Mouse (Mus musculus) lung, embryonic 16.5 days (tissue): Measurements from ENCODE around the gene Ackr2. TPM values are rescaled to one million over a fixed set of nuclear protein-coding genes. Genes with fewer than 3 reads are reported as not detected.

Source experiments
- ATAC-seq: fragments of 200-750 bp; cut with Nextera tagmentation; 2 replicates; pipeline ENCODE4 v1.8.0; 2017; ENCODE audit warnings: low read depth, mild to moderate bottlenecking, moderate library complexity
- H3K27ac ChIP-seq: fragments of 300-500 bp; sonication (generic); 2 replicates; pipeline ENCODE4 v1.5.1; 2014; ENCODE audit warnings: mild to moderate bottlenecking, control low read depth, low read length
- H3K27me3 ChIP-seq: fragments of 300-500 bp; sonication (generic); 2 replicates; pipeline ENCODE4 v1.6.1; 2014; ENCODE audit warnings: low read depth, low read length, mixed read lengths; ENCODE audit not compliant: control insufficient read depth, insufficient read depth
- H3K36me3 ChIP-seq: fragments of 300-500 bp; sonication (generic); 2 replicates; pipeline ENCODE4 v1.6.1; 2014; ENCODE audit warnings: low read length; ENCODE audit not compliant: control insufficient read depth, insufficient read depth
- H3K4me1 ChIP-seq: fragments of 300-500 bp; sonication (generic); replicated peaks from 2 replicates; pipeline ENCODE4 v1.6.1; 2014; ENCODE audit warnings: low read length, mixed read lengths; ENCODE audit not compliant: control insufficient read depth, insufficient read depth
- H3K4me2 ChIP-seq: fragments of 300-500 bp; sonication (generic); 2 replicates; pipeline ENCODE4 v1.6.1; 2014; ENCODE audit warnings: low read depth, low read length, control low read depth
- H3K4me3 ChIP-seq: fragments of 300-500 bp; sonication (generic); 2 replicates; pipeline ENCODE4 v1.5.1; 2014; ENCODE audit warnings: mild to moderate bottlenecking, low read length, control low read depth
- H3K9ac ChIP-seq: fragments of 300-500 bp; sonication (generic); 2 replicates; pipeline ENCODE4 v1.6.1; 2014; ENCODE audit warnings: low read length, control low read depth
- H3K9me3 ChIP-seq: fragments of 300-500 bp; sonication (generic); 2 replicates; pipeline ENCODE4 v1.6.1; 2016; ENCODE audit warnings: low read length; ENCODE audit not compliant: control insufficient read depth
- WGBS: fragments of 180-500 bp; shearing (Covaris S2); extraction: QIAGEN DNeasy Blood & Tissue Kit; methylation state at CpG from one replicate; pipeline ENCODE4 v1.1.7; 2014; 5-methylcytosine and 5-hydroxymethylcytosine counted together
- polyA plus RNA-seq: library from polyadenylated mRNA; unstranded; fragments of >200 nt; fragmentation: Nextera tagmentation; extraction: Ambion mirVana; gene quantifications from 2 replicates; pipeline ENCODE4 v1.2.1, GENCODE M21; 2015

The Ackr2 gene
- polyA plus RNA-seq, 1 experiment from 2014 or later = 2.9 TPM

GRCm38 (mm10) chr9:121908321-121908720 lies 10.2 kb downstream of the Ackr2 start:
- Histone ChIP-seq H3K4me1 (no peaks in the 10 kb centered on the region), H3K9me3 (no peaks in the 10 kb centered on the region), H3K9ac (no peak overlapping the region), H3K27ac (no peak overlapping the region), H3K4me2 (no peak overlapping the region), H3K27me3 (no peaks in the 10 kb centered on the region), H3K4me3 (no peak overlapping the region), H3K36me3 (no peaks in the 10 kb centered on the region)
- no peak for ATAC-seq
- 87% methylated on average over 17 of the region's 17 CpGs for WGBS

- H3K9ac ChIP-seq = no peak overlapping the region
- no peaks in the 10 kb centered on the region for H3K27me3 ChIP-seq
- H3K36me3 ChIP-seq = no peaks in the 10 kb centered on the region
- no peaks in the 10 kb centered on the region for H3K9me3 ChIP-seq
- no peaks in the 10 kb centered on the region for H3K4me1 ChIP-seq
- H3K27ac ChIP-seq = no peak overlapping the region
- no peak for ATAC-seq
- H3K4me3 ChIP-seq = no peak overlapping the region
- 66% methylated on average over 6 of the region's 6 CpGs for WGBS
- H3K4me2 ChIP-seq = no peak overlapping the region
These were observed 11.5 kb downstream of the Ackr2 start for GRCm38 (mm10) chr9:121909635-121910034.

DNA sequence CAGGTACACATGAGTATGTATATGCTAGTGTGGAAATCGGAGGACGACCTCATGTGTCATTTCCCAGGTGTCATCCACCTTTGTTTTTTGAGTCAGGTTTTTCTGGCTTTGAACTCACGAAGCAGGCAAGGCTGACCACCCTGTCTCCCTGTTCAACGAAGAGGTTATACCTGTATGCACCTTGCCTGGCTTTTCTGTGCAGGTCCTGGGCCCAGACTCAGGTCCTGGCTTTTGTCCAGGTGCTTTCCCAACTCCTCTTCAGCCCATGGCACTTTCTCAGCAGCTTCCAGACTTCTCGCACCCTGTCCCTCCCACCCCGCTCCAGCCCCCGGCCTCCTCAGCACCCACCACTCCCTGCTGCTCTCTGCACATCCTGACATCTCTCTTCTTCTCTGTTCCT lies 13.0 kb downstream of the Ackr2 start:
- no peaks in the 10 kb centered on the region for H3K36me3 ChIP-seq
- H3K4me3 ChIP-seq = no peak overlapping the region
- no peaks in the 10 kb centered on the region for H3K9me3 ChIP-seq
- no peaks in the 10 kb centered on the region for H3K4me1 ChIP-seq
- no peak for ATAC-seq
- no peak overlapping the region for H3K9ac ChIP-seq
- H3K4me2 ChIP-seq = no peak overlapping the region
- H3K27me3 ChIP-seq = no peaks in the 10 kb centered on the region
- no peak overlapping the region for H3K27ac ChIP-seq
- WGBS = 80% methylated on average over 7 of the region's 7 CpGs

- H3K27me3 ChIP-seq = no peaks in the 10 kb centered on the region
- H3K4me3 ChIP-seq = no peak overlapping the region
- no peaks in the 10 kb centered on the region for H3K9me3 ChIP-seq
- H3K4me1 ChIP-seq = no peaks in the 10 kb centered on the region
- 74% methylated on average over 4 of the region's 4 CpGs for WGBS
- no peak for ATAC-seq
- H3K4me2 ChIP-seq = no peak overlapping the region
- no peak overlapping the region for H3K27ac ChIP-seq
- H3K36me3 ChIP-seq = no peaks in the 10 kb centered on the region
- H3K9ac ChIP-seq = no peak overlapping the region
These were observed 14.6 kb downstream of the Ackr2 start for GRCm38 (mm10) chr9:121912786-121913185.

DNA sequence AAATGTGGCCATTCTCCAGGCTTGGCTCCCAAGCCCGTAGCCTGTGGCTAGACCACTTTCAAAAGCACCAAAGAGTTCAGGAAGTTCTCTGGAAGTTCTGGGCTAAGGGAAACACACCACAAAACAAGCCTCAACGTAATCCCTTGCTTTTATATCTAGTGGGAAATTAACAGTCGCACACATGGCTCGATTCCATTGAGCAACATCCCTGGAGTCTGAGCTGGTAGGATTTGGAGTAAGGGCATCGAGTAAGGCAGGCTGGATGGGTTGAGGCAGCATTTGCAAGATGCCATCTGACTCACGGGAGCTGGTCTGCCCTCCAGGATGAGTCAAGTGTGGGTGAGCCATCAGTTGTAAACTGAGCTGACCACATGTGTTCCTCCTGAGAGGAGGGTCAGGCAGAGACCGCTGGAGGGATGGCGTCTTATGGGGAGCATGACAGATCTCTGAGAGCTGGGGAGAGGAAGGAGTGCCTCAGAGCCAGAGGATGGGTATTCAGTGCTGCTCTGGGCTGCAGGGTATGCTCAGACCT lies 16.1 kb downstream of the Ackr2 start:
- H3K27me3 ChIP-seq = no peaks in the 10 kb centered on the region
- H3K27ac ChIP-seq = no peak overlapping the region
- H3K4me2 ChIP-seq = no peak overlapping the region
- H3K4me3 ChIP-seq = no peak overlapping the region
- ATAC-seq = no peak
- no peaks in the 10 kb centered on the region for H3K9me3 ChIP-seq
- no peak overlapping the region for H3K9ac ChIP-seq
- H3K4me1 ChIP-seq = no peaks in the 10 kb centered on the region
- WGBS = 74% methylated on average over 8 of the region's 8 CpGs
- no peaks in the 10 kb centered on the region for H3K36me3 ChIP-seq

DNA sequence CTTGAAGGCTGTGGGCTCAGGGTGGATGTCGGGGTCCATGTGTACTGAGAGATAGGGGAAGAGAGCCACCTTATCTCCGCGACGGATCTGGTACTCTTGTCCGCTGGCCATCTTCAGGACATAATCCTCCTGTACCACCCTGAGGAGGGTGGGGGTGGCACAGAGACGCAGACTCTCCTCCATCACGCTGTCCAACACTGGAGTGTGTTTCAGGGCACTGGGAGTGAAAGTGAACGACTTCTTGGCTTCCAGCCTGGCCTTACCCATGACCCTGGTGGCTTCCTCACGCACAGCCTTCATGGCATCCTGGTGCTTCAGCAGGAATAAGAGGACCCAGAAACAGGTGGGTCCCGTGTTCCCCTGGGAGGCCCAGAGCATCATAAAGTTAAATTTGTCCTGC lies 16.9 kb downstream of the Ackr2 start:
- Histone ChIP-seq H3K4me1 (no peaks in the 10 kb centered on the region), H3K9ac (no peak overlapping the region), H3K27ac (no peak overlapping the region), H3K27me3 (no peaks in the 10 kb centered on the region), H3K4me2 (no peak overlapping the region), H3K4me3 (no peak overlapping the region), H3K36me3 (no peaks in the 10 kb centered on the region), H3K9me3 (no peaks in the 10 kb centered on the region)
- WGBS = 84% methylated on average over 10 of the region's 10 CpGs
- ATAC-seq = no peak

DNA sequence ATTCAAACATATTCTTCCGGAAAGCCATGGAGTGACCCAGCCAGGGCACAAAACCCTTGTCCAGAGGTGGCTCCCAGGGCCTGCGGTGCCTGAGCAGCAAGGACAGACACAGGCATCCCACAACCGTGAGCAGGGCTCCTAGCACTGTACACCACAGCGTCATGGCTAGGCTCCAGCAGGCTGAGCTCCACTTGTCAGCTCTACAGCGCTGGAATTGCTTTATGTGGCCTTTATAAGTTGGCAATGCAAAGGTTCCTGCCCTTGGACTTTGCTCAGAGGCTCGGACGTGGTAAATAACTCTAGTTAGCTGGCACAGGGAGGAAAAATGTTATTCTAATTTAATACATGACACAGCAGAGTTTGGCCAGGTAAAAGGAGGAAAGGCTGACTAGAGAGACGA lies 17.9 kb downstream of the Ackr2 start, which contains the start of gene Cyp8b1:
Gene Cyp8b1, minus strand, starts transcription at position 204 of the 400 bp plus-strand sequence.
- Histone ChIP-seq H3K27ac (no peak within 1 kb of the TSS), H3K27me3 (no peaks in the 10 kb centered on the region), H3K9ac (no peak within 1 kb of the TSS), H3K9me3 (no peaks in the 10 kb centered on the region), H3K36me3 (no peaks in the 10 kb centered on the region), H3K4me3 (no peak within 1 kb of the TSS), H3K4me1 (no peaks in the 10 kb centered on the region), H3K4me2 (no peak within 1 kb of the TSS)
- no peak for ATAC-seq
- 69% methylated on average over 8 of the region's 8 CpGs for WGBS

GRCm38 (mm10) chr9:121919027-121919501 lies 20.9 kb downstream of the Ackr2 start:
- Histone ChIP-seq H3K27ac (no peak overlapping the region), H3K9me3 (no peaks in the 10 kb centered on the region), H3K4me3 (no peak overlapping the region), H3K36me3 (no peaks in the 10 kb centered on the region), H3K9ac (no peak overlapping the region), H3K4me2 (no peak overlapping the region), H3K4me1 (no peaks in the 10 kb centered on the region), H3K27me3 (no peaks in the 10 kb centered on the region)
- ATAC-seq = no peak
- 70% methylated on average over 10 of the region's 10 CpGs for WGBS

DNA sequence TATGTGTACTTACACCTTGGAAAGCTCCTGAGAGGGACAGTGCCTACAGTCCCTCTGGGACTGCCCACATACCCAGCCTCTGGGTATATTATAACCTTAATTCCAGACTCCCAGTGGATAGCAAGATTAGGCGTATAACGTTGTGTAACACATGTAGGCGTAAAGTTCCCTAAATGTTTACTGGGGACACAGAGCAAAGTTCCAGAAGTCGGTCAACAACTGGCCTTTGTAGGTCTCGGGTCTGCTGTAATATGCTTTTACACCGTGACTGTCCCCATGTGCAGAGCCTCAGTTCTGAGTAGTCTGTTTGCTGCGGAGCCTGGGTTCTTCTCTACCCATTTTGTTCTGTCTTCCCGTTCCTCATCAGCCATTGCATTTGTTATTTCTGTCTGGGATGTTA lies 25.3 kb downstream of the Ackr2 start:
- H3K4me3 ChIP-seq = no peak overlapping the region
- no peak overlapping the region for H3K27ac ChIP-seq
- H3K36me3 ChIP-seq = no peaks in the 10 kb centered on the region
- no peaks in the 10 kb centered on the region for H3K9me3 ChIP-seq
- H3K9ac ChIP-seq = no peak overlapping the region
- 82% methylated on average over 8 of the region's 8 CpGs for WGBS
- H3K4me2 ChIP-seq = no peak overlapping the region
- H3K27me3 ChIP-seq = no peaks in the 10 kb centered on the region
- no peaks in the 10 kb centered on the region for H3K4me1 ChIP-seq
- no peak for ATAC-seq

DNA sequence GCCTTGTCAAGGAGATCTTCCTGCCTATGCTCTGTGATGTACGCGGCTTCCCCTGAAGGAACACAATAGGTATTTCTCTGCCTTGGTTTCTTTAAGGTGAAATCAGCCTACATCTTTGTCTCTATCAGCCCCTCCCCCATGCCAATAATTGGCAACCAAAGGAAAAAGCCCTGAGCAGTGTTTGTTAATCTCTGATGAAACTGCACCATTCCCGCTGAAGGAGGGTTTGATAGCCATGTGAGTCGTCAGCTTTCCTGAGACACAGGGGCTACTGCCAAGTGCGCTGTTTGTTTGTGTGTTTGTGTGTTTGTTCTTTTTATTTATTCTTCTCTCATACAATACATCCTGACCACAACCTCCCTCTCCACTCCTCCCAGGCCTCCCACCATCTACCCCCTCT lies 25.8 kb downstream of the Ackr2 start:
- H3K27me3 ChIP-seq = no peaks in the 10 kb centered on the region
- no peaks in the 10 kb centered on the region for H3K9me3 ChIP-seq
- H3K4me1 ChIP-seq = no peaks in the 10 kb centered on the region
- no peak overlapping the region for H3K4me3 ChIP-seq
- H3K9ac ChIP-seq = no peak overlapping the region
- WGBS = 77% methylated on average over 5 of the region's 5 CpGs
- H3K36me3 ChIP-seq = no peaks in the 10 kb centered on the region
- ATAC-seq = no peak
- H3K27ac ChIP-seq = no peak overlapping the region
- no peak overlapping the region for H3K4me2 ChIP-seq
